ENCODE assay signal across 8 mouse cellular contexts in the genomic region with DNA sequence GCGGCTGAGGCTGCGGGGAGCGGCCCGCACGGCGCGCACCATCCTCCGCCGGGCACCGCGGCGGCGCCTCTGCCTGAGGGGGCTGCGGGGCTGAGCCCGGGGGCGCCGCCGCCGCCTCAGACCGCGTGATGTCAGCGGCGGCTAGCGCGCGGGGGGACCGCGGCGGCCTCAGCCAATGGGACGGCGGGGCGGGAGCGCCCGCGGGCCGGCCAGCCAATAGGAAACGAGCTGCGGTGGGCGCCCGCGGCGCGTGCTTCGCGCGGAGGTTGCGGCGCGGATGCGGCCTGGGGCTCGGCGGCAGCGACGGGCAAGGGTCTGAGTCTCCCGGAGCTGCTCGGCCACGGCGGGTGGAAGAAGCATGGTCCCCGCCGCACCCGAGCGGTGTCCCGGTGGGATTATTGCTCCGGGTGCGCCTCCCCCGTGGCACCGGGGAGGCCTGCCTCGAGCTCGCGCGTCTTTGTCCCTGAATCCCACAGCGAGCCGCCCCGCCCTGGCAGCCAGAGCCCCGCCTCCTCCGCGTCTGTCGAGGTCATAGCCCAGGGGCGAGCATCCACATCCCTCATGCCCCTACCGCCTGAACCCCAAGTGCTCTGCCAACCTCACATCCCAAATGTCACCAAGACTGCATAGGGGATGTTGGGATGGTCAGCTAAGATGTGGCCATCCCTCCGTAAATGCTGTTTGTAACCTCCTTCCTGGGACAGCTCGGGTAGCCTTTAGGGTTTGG. TPM values are rescaled to one million over a fixed set of nuclear protein-coding genes. Genes with fewer than 3 reads are reported as not detected.
DNase-seq lines count a peak whose midpoint lies in the region; ATAC-seq and TF ChIP-seq lines count a peak whose summit lies in the region.

Gene Rnf157 (minus strand): TSS at position 129 of the 727 bp plus-strand sequence.

- intact Hi-C loops in left cerebral cortex, postnatal 10 days (cut with DNase I), result no loop called here

- TF ChIP-seq POLR2A in cortical plate, adult 2 months (IDR thresholded peaks at IDR 0.05; ENCODE audit: extremely low read depth, insufficient read depth, low read length), result no peak; the same call in 1 of the 2 replicates

- H3K9me3 ChIP-seq in hindbrain, embryonic 16.5 days (ENCODE audit: control insufficient read depth, low read length), result no peaks in the 10 kb centered on the region
- peaks cover 7% of the 10 kb centered on the region for H3K9me3 ChIP-seq in megakaryocyte, embryonic 14.5 days

- no peaks in the 10 kb centered on the region for H3K27me3 ChIP-seq in hindbrain, embryonic 16.5 days (replicated peaks; ENCODE audit: control insufficient read depth, insufficient read depth, low read length)
- H3K27me3 ChIP-seq in megakaryocyte, embryonic 14.5 days (replicated peaks), result peaks cover 47% of the 10 kb centered on the region

- H3K9ac ChIP-seq in hindbrain, embryonic 16.5 days (ENCODE audit: low read depth, low read length), result peak within 1 kb of the TSS; percentile 99

- H3K4me2 ChIP-seq in hindbrain, embryonic 16.5 days (ENCODE audit: low read length), result peak within 1 kb of the TSS; percentile 83

- H3K27ac ChIP-seq in cortical plate, adult 2 months (ENCODE audit: insufficient read depth, low read length), result peak within 1 kb of the TSS; percentile 96
- H3K27ac ChIP-seq in hindbrain, embryonic 16.5 days (ENCODE audit: low read depth, low read length), result peak within 1 kb of the TSS; percentile 96

- H3K4me1 ChIP-seq in cortical plate, adult 2 months (ENCODE audit: control insufficient read depth, insufficient read depth, low read length), result no peaks in the 10 kb centered on the region
- peaks cover 19% of the 10 kb centered on the region for H3K4me1 ChIP-seq in hindbrain, embryonic 16.5 days (ENCODE audit: control insufficient read depth, insufficient read depth, low read depth, low read length)
- peaks cover 52% of the 10 kb centered on the region for H3K4me1 ChIP-seq in megakaryocyte, embryonic 14.5 days

- TF ChIP-seq CTCF in cortical plate, adult 2 months (IDR thresholded peaks at IDR 0.05; ENCODE audit: extremely low read depth, insufficient read depth, low read length), result no peak

- peak; percentile 88 for DNase-seq in ZHBTc4 (ENCODE audit: low read depth, low spot score)
- DNase-seq in gastrocnemius, adult 8-10 months (ENCODE audit: low spot score in 2 of 2), result peak; percentile 56 to 75
- DNase-seq in left cerebral cortex, postnatal 10 days (ENCODE audit: extremely low spot score in 1 of 2, low spot score in 2 of 2), result peak; percentile 86 to 92
- DNase-seq in right cerebral cortex, adult 2 months (ENCODE audit: low spot score in 2 of 2), result peak; percentile 85 to 88
- DNase-seq in urinary bladder, postnatal 36 days (ENCODE audit: low spot score in 2 of 2), result peak; percentile 60 to 69

- H3K36me3 ChIP-seq in hindbrain, embryonic 16.5 days (ENCODE audit: control insufficient read depth, insufficient read depth, low read length), result no peaks in the 10 kb centered on the region
- H3K36me3 ChIP-seq in megakaryocyte, embryonic 14.5 days (replicated peaks; ENCODE audit: low read length), result peaks cover 3% of the 10 kb centered on the region

- peak; percentile 96 for ATAC-seq in hindbrain, embryonic 16.5 days

- 2% methylated on average over 52 of the region's 82 CpGs for WGBS in hindbrain, embryonic 16.5 days

- peak within 1 kb of the TSS; percentile 91 for H3K4me3 ChIP-seq in cortical plate, adult 2 months (ENCODE audit: insufficient read depth, low read length)
- H3K4me3 ChIP-seq in hindbrain, embryonic 16.5 days (ENCODE audit: low read length), result peak within 1 kb of the TSS; percentile 87
- H3K4me3 ChIP-seq in megakaryocyte, embryonic 14.5 days (replicated peaks), result peak within 1 kb of the TSS; percentile 93

RNA-seq across cellular contexts. Expression of gene Rnf157, which starts in this region (rescaled TPM):
- polyA plus RNA-seq in cortical plate, adult 2 months (2012; rRNA removed), result 183 and 189 TPM in 2 replicates
- total RNA-seq in gastrocnemius, adult 8-10 months (2022), result 10 to 100 TPM; 23.0 to 29.5 (median 24.2) TPM
- polyA plus RNA-seq in hindbrain, embryonic 16.5 days (2015; fragmentation: Nextera tagmentation; extraction: Ambion mirVana), result 27.8 and 28.5 TPM in 2 replicates
- total RNA-seq in left cerebral cortex, postnatal 10 days (2021), result 100 to 1,000 TPM; 200 to 207 TPM
- polyA plus RNA-seq in megakaryocyte, embryonic 14.5 days (2012; ENCODE audit: insufficient read depth, low replicate concordance), result 1.2 and 1.8 TPM in 2 replicates

Comparison
In these comparisons a context has a peak if more than half of its experiments do, and no peak if none do; other contexts are left out.
1. Peak in every context shown above with its lines: DNase-seq, ATAC-seq, H3K4me3 ChIP-seq and H3K27ac ChIP-seq.
2. RNA of gene Rnf157 (total RNA-seq): 200 to 207 TPM in left cerebral cortex, postnatal 10 days; 23.0 to 29.5 TPM in gastrocnemius, adult 8-10 months; every median in the first group is over 4 times any median in the second.
3. RNA of gene Rnf157 (polyA plus RNA-seq): 183 to 189 TPM in cortical plate, adult 2 months and 27.8 to 28.5 TPM in hindbrain, embryonic 16.5 days; 1.2 to 1.8 TPM in megakaryocyte, embryonic 14.5 days; every median in the first group is over 10 times any median in the second.